Mouse (Mus musculus) bone marrow macrophage, adult 2 months (primary cell): ENCODE results near the gene Rnf208.

ENCODE experiments used
- CTCF ChIP-seq: IDR thresholded peaks from 2 replicates; pipeline ENCODE4 v1.5.1; 2012; ENCODE audit warnings: low read depth, mild to moderate bottlenecking, low read length, moderate library complexity
- POLR2A ChIP-seq: IDR thresholded peaks from 2 replicates; pipeline ENCODE4 v1.6.1; 2012; ENCODE audit warnings: mild to moderate bottlenecking, low read depth, low read length, borderline replicate concordance

DNA sequence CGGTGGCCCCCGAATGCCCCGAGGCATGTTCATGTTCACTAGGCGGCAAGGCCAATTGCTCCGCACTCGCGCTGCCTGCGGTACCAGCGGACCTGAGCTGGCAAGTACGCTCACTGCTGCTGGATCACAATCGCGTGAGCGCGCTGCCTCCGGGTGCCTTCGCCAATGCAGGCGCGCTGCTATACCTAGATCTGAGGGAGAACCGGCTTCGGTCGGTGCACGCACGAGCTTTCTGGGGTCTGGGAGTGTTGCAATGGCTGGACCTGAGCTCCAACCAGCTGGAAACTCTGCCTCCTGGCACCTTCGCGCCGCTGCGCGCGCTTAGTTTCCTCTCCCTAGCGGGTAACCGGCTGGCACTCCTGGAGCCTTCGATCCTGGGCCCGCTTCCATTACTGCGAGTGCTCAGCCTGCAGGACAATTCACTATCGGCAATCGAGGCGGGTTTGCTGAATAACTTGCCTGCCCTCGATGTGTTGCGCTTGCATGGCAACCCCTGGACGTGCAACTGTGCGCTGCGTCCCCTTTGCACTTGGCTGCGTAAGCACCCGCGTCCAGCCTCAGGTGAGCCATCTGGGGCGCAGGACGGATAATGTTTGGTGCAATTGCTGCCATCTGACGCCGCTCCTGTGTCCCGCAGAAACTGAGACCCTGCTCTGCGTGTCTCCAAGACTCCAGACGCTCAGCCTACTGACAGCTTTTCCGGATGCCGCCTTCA, 48.2 kb downstream of the Rnf208 start:
- no peak for TF ChIP-seq CTCF
- no peak for TF ChIP-seq POLR2A
